Mouse (Mus musculus) neural tube, embryonic 14.5 days (tissue): ENCODE measurements around the gene Pank4. TPM values are rescaled to one million over a fixed set of nuclear protein-coding genes. Genes with fewer than 3 reads are reported as not detected.
A peak's percentile ranks its signal among the peaks of the same experiment; 100 is the strongest.

ENCODE experiments used
- ATAC-seq: fragments of 200-750 bp; cut with Nextera tagmentation; 2 replicates; pipeline ENCODE4 v1.8.0; 2017; ENCODE audit warnings: low read depth, mild to moderate bottlenecking, moderate TSS enrichment, moderate library complexity
- H3K27ac ChIP-seq: fragments of 300-500 bp; sonication (generic); 2 replicates; pipeline ENCODE4 v1.5.1; 2014; ENCODE audit warnings: low read depth, mild to moderate bottlenecking, control low read depth, low read length, moderate library complexity, mixed read lengths
- H3K27me3 ChIP-seq: fragments of 300-500 bp; sonication (generic); 2 replicates; pipeline ENCODE4 v1.6.1; 2014; ENCODE audit warnings: low read length; ENCODE audit not compliant: control insufficient read depth, insufficient read depth
- H3K36me3 ChIP-seq: fragments of 300-500 bp; sonication (generic); 2 replicates; pipeline ENCODE4 v1.6.1; 2014; ENCODE audit warnings: low read length, mixed read lengths; ENCODE audit not compliant: control insufficient read depth, insufficient read depth
- H3K4me1 ChIP-seq: fragments of 300-500 bp; sonication (generic); 2 replicates; pipeline ENCODE4 v1.6.1; 2014; ENCODE audit warnings: low read length; ENCODE audit not compliant: control insufficient read depth, insufficient read depth
- H3K4me2 ChIP-seq: fragments of 300-500 bp; sonication (generic); 2 replicates; pipeline ENCODE4 v1.6.1; 2014; ENCODE audit warnings: mild to moderate bottlenecking, low read depth, low read length, control low read depth
- H3K4me3 ChIP-seq: fragments of 300-500 bp; sonication (generic); 2 replicates; pipeline ENCODE4 v1.5.1; 2014; ENCODE audit warnings: low read depth, low read length, control low read depth, mixed read lengths
- H3K9ac ChIP-seq: fragments of 300-500 bp; sonication (generic); replicated peaks from 2 replicates; pipeline ENCODE4 v1.6.1; 2014; ENCODE audit warnings: low read depth, mild to moderate bottlenecking, control low read depth, low read length, mixed read lengths
- H3K9me3 ChIP-seq: fragments of 300-500 bp; sonication (generic); 2 replicates; pipeline ENCODE4 v1.6.1; 2016; ENCODE audit warnings: low read length; ENCODE audit not compliant: control insufficient read depth
- WGBS: fragments of 180-500 bp; shearing (Covaris S2); extraction: QIAGEN DNeasy Blood & Tissue Kit; methylation state at CpG from one replicate; pipeline ENCODE4 v1.1.7; 2014; 5-methylcytosine and 5-hydroxymethylcytosine counted together
- polyA plus RNA-seq: library from polyadenylated mRNA; unstranded; fragments of >200 nt; fragmentation: Nextera tagmentation; extraction: Ambion mirVana; gene quantifications from 2 replicates; pipeline ENCODE4 v1.2.1, GENCODE M21; 2014

Gene Pank4
- polyA plus RNA-seq, 1 experiment from 2014 or later: 36.1 TPM

DNA sequence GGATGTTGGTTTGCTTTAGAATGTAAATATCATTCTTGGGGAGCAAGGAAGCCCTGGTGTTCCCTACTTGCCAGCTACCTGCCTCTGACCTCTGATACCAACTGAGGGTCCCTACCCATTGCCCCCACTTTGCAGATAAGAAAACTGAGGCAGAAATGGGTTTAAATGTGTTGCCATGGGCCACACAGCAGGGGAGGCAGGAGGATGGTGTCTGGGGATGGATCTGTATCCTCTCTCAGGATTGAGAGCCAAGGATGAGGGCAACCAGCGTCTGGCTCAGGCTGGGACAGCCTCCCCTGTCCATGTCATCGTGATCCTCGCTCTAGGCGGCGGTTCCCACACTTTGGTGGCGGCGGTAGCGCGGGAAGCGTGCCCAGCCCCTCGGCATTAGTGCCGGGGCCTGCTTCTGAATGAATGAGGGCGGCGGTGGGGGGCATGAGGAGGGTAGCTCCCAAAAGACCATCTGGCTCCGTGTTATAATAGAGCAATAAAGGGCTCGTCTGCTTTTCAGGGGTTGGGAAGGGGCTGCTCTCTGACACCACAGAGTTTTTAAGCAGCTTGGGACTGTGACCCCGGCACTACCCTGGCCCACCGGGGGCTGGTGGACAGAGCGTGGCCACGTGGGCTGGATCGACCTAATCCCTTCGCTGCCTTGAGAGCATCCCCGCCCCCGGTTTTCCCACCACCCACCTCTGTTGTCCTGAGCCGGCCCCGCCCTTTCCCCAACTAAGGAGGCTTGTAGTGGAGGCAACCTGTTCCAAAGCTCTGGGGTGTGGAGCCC, 11.3 kb upstream of the Pank4 start:
- WGBS: 0% methylated on average over 26 of the region's 26 CpGs
- Histone ChIP-seq H3K4me1 (peaks cover 9% of the 10 kb centered on the region), H3K27ac (no peak overlapping the region)

DNA sequence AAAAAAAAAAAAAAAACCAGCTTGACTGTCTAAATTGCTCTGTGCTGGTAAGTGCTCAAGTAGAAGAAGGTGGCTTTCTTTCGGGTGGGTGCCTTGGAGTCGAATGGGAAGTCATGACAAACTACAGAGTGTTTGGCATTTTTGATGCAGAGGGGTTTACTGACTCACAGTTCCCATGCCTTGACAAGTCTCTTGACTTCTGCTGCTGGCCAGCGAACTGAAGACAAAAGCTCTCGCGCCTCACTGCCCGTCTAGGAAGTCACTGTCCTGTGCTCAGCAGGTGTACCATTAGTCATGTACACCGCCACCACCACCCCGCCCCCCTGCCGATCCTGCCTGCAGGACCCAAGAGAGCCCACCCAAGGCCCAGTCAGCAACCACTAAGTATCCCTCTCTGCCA, 7.3 kb upstream of the Pank4 start:
- no peak overlapping the region for H3K27ac ChIP-seq
- H3K4me1 ChIP-seq: peaks cover 34% of the 10 kb centered on the region
- no peak overlapping the region for H3K9ac ChIP-seq
- no peak for ATAC-seq
- H3K4me2 ChIP-seq: no peak overlapping the region
- H3K36me3 ChIP-seq: no peaks in the 10 kb centered on the region
- H3K4me3 ChIP-seq: no peak overlapping the region
- peaks cover 8% of the 10 kb centered on the region; the same call in 1 of the 2 replicates for H3K27me3 ChIP-seq
- no peaks in the 10 kb centered on the region for H3K9me3 ChIP-seq
- WGBS: 18% methylated on average over 9 of the region's 9 CpGs

More for the DNA sequence above, 11.3 kb upstream of the Pank4 start:
- no peak overlapping the region for H3K4me3 ChIP-seq
- 0 out of 2 replicates have a peak overlapping the region, but pooled peaks have one; percentile 12 for H3K9ac ChIP-seq
- no peaks in the 10 kb centered on the region for H3K27me3 ChIP-seq
- H3K9me3 ChIP-seq: no peaks in the 10 kb centered on the region
- H3K36me3 ChIP-seq: no peaks in the 10 kb centered on the region
- peak; percentile 36; the same call in 1 of the 2 replicates for ATAC-seq
- H3K4me2 ChIP-seq: peak overlapping the region; percentile 21

DNA sequence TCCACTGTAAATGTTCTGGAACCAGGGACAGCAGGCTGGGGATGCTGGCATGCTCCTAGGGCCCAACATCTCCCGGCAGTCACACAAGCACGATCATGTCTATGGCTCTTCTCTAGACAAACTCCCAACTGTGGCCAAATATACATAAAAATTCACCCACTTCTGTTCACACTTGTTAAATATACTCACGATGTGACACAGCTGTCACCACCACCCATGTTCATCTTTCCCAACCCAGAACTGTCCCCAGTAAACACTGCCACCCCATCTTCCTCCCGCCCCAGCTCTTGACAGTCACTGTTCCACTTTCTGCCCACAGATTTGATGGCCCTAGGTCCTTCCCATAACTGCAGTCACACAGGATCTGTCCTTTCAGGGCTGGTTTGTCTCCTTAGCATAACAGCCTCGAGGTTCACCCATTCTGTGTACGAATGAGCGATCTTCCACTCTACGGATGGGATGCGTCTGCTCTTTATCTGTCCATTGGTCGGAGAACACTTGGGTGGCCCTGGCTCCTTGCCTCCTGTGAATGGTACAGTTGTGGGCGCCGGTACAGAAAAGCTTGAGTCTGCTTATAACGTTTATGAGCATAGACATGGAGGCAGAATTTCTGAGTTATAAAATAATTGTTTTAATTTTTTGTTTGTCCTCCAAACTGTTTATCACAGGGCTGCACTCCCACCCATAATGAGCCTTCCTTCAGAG, 6.5 kb upstream of the Pank4 start:
- Histone ChIP-seq H3K4me3 (no peak overlapping the region), H3K4me1 (peaks cover 39% of the 10 kb centered on the region)
- no peak for ATAC-seq

DNA sequence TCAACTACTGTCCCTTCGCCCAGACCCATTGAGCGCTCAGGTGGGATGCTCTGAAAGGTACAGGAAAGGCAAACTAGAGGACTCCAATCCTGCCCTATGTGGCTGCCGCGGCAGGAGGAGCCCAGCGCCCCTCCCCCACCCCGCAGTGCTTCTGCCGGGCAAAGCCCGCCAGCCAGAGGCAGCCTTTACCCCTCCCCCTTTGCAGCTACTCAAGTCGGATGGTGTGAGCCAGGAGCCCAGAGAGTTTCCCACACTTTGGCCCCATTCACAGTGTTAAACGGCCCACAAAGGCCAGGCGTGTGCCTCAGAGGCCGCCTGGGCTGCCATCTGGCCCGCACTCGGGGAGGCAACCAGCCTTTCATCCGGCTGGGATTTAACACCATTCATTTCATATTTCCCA, 5.8 kb upstream of the Pank4 start:
- H3K4me3 ChIP-seq: no peak overlapping the region
- no peak overlapping the region for H3K9ac ChIP-seq
- peaks cover 8% of the 10 kb centered on the region; the same call in 1 of the 2 replicates for H3K27me3 ChIP-seq
- H3K9me3 ChIP-seq: no peaks in the 10 kb centered on the region
- peaks cover 46% of the 10 kb centered on the region for H3K4me1 ChIP-seq
- under 1% methylated on average over 15 of the region's 15 CpGs for WGBS
- no peaks in the 10 kb centered on the region for H3K36me3 ChIP-seq
- peak overlapping the region; percentile 33; the same call in 1 of the 2 replicates for H3K4me2 ChIP-seq
- peak; percentile 52; the same call in 1 of the 2 replicates for ATAC-seq
- H3K27ac ChIP-seq: no peak overlapping the region

More for the DNA sequence above, 6.5 kb upstream of the Pank4 start:
- no peak overlapping the region for H3K27ac ChIP-seq
- H3K27me3 ChIP-seq: peaks cover 8% of the 10 kb centered on the region; the same call in 1 of the 2 replicates
- no peaks in the 10 kb centered on the region for H3K9me3 ChIP-seq
- H3K9ac ChIP-seq: no peak overlapping the region
- H3K36me3 ChIP-seq: no peaks in the 10 kb centered on the region
- peak overlapping the region; percentile 33; the same call in 1 of the 2 replicates for H3K4me2 ChIP-seq
- 27% methylated on average over 13 of the region's 13 CpGs for WGBS

DNA sequence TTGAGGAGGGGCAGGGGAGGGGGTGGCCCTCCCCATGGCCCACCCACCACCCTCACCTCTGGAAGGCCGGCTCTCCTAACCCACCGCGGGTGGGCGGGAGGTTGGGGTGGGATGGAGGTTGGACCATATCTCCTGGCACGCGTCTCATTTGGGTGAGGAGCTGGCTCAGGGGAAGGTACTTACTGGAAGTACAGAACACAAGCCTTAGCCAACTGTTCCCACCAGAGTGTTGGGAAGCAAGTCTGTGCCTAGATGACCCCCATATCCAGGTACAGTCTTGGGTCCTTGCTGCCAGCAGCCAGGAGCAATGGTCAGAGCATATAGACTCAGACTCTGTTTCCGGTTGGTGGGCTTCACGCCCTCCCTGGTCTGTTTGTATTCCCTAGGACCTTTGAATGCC, 5.3 kb upstream of the Pank4 start:
- Histone ChIP-seq H3K27ac (no peak overlapping the region), H3K27me3 (peaks cover 8% of the 10 kb centered on the region; the same call in 1 of the 2 replicates), H3K9me3 (no peaks in the 10 kb centered on the region), H3K9ac (no peak overlapping the region), H3K4me1 (peaks cover 50% of the 10 kb centered on the region), H3K4me3 (no peak overlapping the region), H3K4me2 (peak overlapping the region; percentile 33; the same call in 1 of the 2 replicates), H3K36me3 (no peaks in the 10 kb centered on the region)
- 6% methylated on average over 8 of the region's 8 CpGs for WGBS
- no peak for ATAC-seq

DNA sequence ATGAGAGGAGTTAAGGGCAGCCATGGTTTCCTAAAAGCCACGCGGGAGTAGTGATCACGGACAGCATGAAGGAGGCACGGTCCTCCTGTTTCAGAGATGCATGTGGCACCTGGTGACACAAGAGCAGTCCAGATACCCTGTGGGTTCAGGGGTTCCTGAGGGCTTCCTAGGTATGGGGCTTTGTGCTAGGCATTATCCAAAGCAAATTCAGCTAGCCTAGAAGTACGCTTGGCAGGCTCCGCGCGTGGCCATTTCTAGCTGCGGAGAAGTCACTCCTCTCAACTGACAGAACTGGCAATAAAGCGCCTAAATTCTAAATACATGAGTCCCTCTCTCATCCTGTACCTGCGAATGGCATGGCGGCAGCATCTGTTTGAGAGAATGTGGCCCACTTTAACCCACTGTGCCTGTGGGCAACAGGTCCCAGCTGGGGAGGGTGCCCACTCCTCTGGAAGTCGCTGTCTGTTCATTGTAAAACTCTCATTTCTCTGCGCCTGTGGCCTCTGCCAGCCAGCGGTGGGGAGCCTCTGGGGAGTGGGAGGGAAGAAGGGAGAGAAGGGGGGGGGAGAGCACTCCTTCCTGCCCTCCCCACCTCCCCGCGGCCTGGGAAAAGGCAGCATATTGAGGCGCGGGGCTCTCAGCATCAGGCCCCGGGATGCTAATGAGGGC, 3.8 kb upstream of the Pank4 start:
- Histone ChIP-seq H3K4me3 (peak overlapping the region; percentile 73), H3K27ac (peak overlapping the region; percentile 78; the same call in 1 of the 2 replicates), H3K9me3 (no peaks in the 10 kb centered on the region), H3K9ac (peak overlapping the region; percentile 76), H3K4me2 (peak overlapping the region; percentile 84), H3K36me3 (no peaks in the 10 kb centered on the region), H3K27me3 (peaks cover 8% of the 10 kb centered on the region; the same call in 1 of the 2 replicates), H3K4me1 (peaks cover 57% of the 10 kb centered on the region)
- peak; percentile 48; the same call in 1 of the 2 replicates for ATAC-seq
- 8% methylated on average over 20 of the region's 20 CpGs for WGBS

DNA sequence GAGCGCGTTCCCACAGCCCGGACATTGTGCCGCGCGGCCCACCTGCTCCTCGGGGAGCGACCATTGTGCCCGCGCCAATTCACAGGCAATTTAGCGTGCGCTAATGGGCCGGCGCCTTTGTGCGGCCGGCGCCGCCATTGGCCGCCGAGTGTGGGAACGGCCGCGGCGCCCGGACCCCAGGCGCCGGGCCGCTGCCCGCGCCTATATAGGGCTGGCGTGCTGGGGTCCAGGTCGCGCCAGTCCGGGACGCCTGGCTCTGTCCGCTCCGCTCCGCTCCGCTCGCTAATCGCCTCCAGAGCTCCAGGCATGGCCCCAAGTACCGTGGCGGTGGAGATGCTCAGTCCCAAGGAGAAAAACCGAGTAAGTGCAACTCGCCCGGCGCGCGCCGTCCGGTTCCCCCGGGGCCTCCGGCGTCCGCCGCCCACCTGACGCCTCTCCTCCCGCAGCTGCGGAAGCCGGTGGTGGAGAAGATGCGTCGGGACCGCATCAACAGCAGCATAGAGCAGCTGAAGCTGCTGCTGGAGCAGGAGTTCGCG, 3.2 kb upstream of the Pank4 start, which contains the start of gene Hes5:
Gene Hes5 (plus strand): TSS at position 234 of the 536 bp plus-strand sequence.
- peak; percentile 51 for ATAC-seq
- 0% methylated on average over 60 of the region's 65 CpGs for WGBS
- peak within 1 kb of the TSS; percentile 76 for H3K9ac ChIP-seq

DNA sequence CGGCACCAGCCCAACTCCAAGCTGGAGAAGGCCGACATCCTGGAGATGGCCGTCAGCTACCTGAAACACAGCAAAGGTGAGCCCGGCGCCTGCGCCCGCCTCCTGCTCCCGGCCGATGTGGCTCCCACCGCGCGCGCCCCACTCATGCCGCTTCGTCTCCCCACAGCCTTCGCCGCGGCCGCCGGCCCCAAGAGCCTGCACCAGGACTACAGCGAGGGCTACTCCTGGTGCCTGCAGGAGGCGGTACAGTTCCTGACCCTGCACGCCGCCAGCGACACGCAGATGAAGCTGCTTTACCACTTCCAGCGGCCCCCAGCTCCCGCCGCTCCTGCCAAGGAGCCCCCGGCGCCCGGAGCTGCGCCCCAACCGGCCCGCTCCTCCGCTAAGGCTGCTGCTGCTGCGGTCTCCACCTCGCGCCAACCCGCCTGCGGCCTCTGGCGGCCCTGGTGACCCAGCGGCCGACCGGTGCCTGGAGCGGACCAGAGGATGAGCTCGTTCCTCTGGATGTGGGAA, 2.6 kb upstream of the Pank4 start:
- Histone ChIP-seq H3K4me2 (peak overlapping the region; percentile 84), H3K4me3 (peak overlapping the region; percentile 73), H3K36me3 (no peaks in the 10 kb centered on the region), H3K9me3 (no peaks in the 10 kb centered on the region), H3K9ac (peak overlapping the region; percentile 76), H3K27ac (peak overlapping the region; percentile 78), H3K27me3 (peaks cover 8% of the 10 kb centered on the region; the same call in 1 of the 2 replicates), H3K4me1 (peaks cover 62% of the 10 kb centered on the region)
- no peak for ATAC-seq
- WGBS: under 1% methylated on average over 41 of the region's 47 CpGs

More for the DNA sequence above, 3.2 kb upstream of the Pank4 start, which contains the start of gene Hes5:
- no peaks in the 10 kb centered on the region for H3K9me3 ChIP-seq
- H3K4me1 ChIP-seq: peaks cover 62% of the 10 kb centered on the region
- peak within 1 kb of the TSS; percentile 78 for H3K27ac ChIP-seq
- H3K4me3 ChIP-seq: peak within 1 kb of the TSS; percentile 73
- no peaks in the 10 kb centered on the region for H3K36me3 ChIP-seq
- peaks cover 8% of the 10 kb centered on the region; the same call in 1 of the 2 replicates for H3K27me3 ChIP-seq
- H3K4me2 ChIP-seq: peak within 1 kb of the TSS; percentile 84
